Mouse (Mus musculus): ENCODE results near the gene Hes7.

GRCm38 (mm10) chr11:69153831-69154230 is 33.6 kb downstream of the Hes7 start:
- no peak for TF ChIP-seq GATA1 (IDR thresholded peaks at IDR 0.05; ENCODE audit: borderline replicate concordance, low read length)
- no peak for TF ChIP-seq FLI1 (IDR thresholded peaks at IDR 0.05; ENCODE audit: low read length)

All from megakaryocyte, embryonic 14.5 days (primary cell).